Mouse (Mus musculus) midbrain, embryonic 16.5 days (tissue): Measurements from ENCODE around the gene Dhx34. TPM values are rescaled to one million over a fixed set of nuclear protein-coding genes. Genes with fewer than 3 reads are reported as not detected.
A peak's percentile ranks its signal among the peaks of the same experiment; 100 is the strongest.

Experiments used
- ATAC-seq: fragments of 200-750 bp; cut with Nextera tagmentation; 2 replicates; pipeline ENCODE4 v1.8.0; 2017; ENCODE audit warnings: moderate TSS enrichment
- H3K27ac ChIP-seq: fragments of 300-500 bp; sonication (generic); 2 replicates; pipeline ENCODE4 v1.5.1; 2014; ENCODE audit warnings: mild to moderate bottlenecking, low read length, mixed read lengths
- H3K27me3 ChIP-seq: fragments of 300-500 bp; sonication (generic); 2 replicates; pipeline ENCODE4 v1.6.1; 2014; ENCODE audit warnings: low read depth, low read length, mixed read lengths; ENCODE audit not compliant: control insufficient read depth, insufficient read depth
- H3K36me3 ChIP-seq: fragments of 300-500 bp; sonication (generic); 2 replicates; pipeline ENCODE4 v1.6.1; 2014; ENCODE audit warnings: mild to moderate bottlenecking, low read length, moderate library complexity, mixed read lengths; ENCODE audit not compliant: control insufficient read depth, insufficient read depth
- H3K4me1 ChIP-seq: fragments of 300-500 bp; sonication (generic); 2 replicates; pipeline ENCODE4 v1.6.1; 2014; ENCODE audit warnings: mild to moderate bottlenecking, low read length, mixed read lengths; ENCODE audit not compliant: control insufficient read depth, insufficient read depth
- H3K4me2 ChIP-seq: fragments of 300-500 bp; sonication (generic); 2 replicates; pipeline ENCODE4 v1.6.1; 2014; ENCODE audit warnings: mild to moderate bottlenecking, low read length, mixed read lengths
- H3K4me3 ChIP-seq: fragments of 300-500 bp; sonication (generic); 2 replicates; pipeline ENCODE4 v1.5.1; 2014; ENCODE audit warnings: low read depth, mild to moderate bottlenecking, low read length, moderate library complexity, mixed read lengths
- H3K9ac ChIP-seq: fragments of 300-500 bp; sonication (generic); 2 replicates; pipeline ENCODE4 v1.6.1; 2014; ENCODE audit warnings: low read depth, low read length, mixed read lengths
- H3K9me3 ChIP-seq: fragments of 300-500 bp; sonication (generic); replicated peaks from 2 replicates; pipeline ENCODE4 v1.6.1; 2014; ENCODE audit warnings: mild to moderate bottlenecking, low read length, mixed read lengths; ENCODE audit not compliant: control insufficient read depth, poor library complexity, severe bottlenecking
- WGBS: fragments of 180-500 bp; shearing (Covaris S2); extraction: QIAGEN DNeasy Blood & Tissue Kit; methylation state at CpG from one replicate; pipeline ENCODE4 v1.1.7; 2014; 5-methylcytosine and 5-hydroxymethylcytosine counted together
- polyA plus RNA-seq: library from polyadenylated mRNA; unstranded; fragments of >200 nt; fragmentation: Nextera tagmentation; extraction: Ambion mirVana; gene quantifications from 2 replicates; pipeline ENCODE4 v1.2.1, GENCODE M21; 2015

Dhx34 gene
- polyA plus RNA-seq, 1 experiment from 2014 or later = 14.3 TPM

- Histone ChIP-seq H3K27ac (no peak overlapping the region), H3K4me1 (no peaks in the 10 kb centered on the region), H3K27me3 (peaks cover 2% of the 10 kb centered on the region), H3K36me3 (no peaks in the 10 kb centered on the region), H3K4me2 (no peak overlapping the region), H3K9me3 (no peaks in the 10 kb centered on the region), H3K9ac (no peak overlapping the region), H3K4me3 (no peak overlapping the region)
- no peak for ATAC-seq
- WGBS = 90% methylated on average over 9 of the region's 9 CpGs
These were observed 60.5 kb downstream of the Dhx34 start for GRCm38 (mm10) chr7:16161302-16161701.

- H3K4me2 ChIP-seq = no peak overlapping the region
- peaks cover 2% of the 10 kb centered on the region for H3K27me3 ChIP-seq
- no peak overlapping the region for H3K4me3 ChIP-seq
- H3K9me3 ChIP-seq = no peaks in the 10 kb centered on the region
- ATAC-seq = no peak
- no peaks in the 10 kb centered on the region for H3K36me3 ChIP-seq
- no peak overlapping the region for H3K9ac ChIP-seq
- no peaks in the 10 kb centered on the region for H3K4me1 ChIP-seq
- H3K27ac ChIP-seq = no peak overlapping the region
- 78% methylated on average over 3 of the region's 3 CpGs for WGBS
These were observed 61.1 kb downstream of the Dhx34 start for GRCm38 (mm10) chr7:16160702-16161101.

- peak overlapping the region; percentile 22 for H3K4me3 ChIP-seq
- 12% methylated on average over 39 of the region's 39 CpGs for whole genome bisulfite sequencing
These were observed 63.1 kb downstream of the Dhx34 start for GRCm38 (mm10) chr7:16158735-16159134.

GRCm38 (mm10) chr7:16156105-16156714 lies 65.6 kb downstream of the Dhx34 start:
- no peak overlapping the region for H3K4me3 ChIP-seq
- H3K36me3 ChIP-seq = no peaks in the 10 kb centered on the region
- ATAC-seq = no peak
- no peak overlapping the region for H3K9ac ChIP-seq
- no peaks in the 10 kb centered on the region for H3K9me3 ChIP-seq
- 82% methylated on average over 8 of the region's 8 CpGs for WGBS
- peaks cover 5% of the 10 kb centered on the region; the same call in 1 of the 2 replicates for H3K4me1 ChIP-seq
- H3K27me3 ChIP-seq = peaks cover 2% of the 10 kb centered on the region
- no peak overlapping the region for H3K4me2 ChIP-seq
- no peak overlapping the region for H3K27ac ChIP-seq

More at GRCm38 (mm10) chr7:16158735-16159134, 63.1 kb downstream of the Dhx34 start:
- Histone ChIP-seq H3K36me3 (no peaks in the 10 kb centered on the region), H3K9ac (peak overlapping the region; percentile 43; the same call in 1 of the 2 replicates), H3K27me3 (peaks cover 2% of the 10 kb centered on the region), H3K4me2 (peak overlapping the region; percentile 44), H3K4me1 (no peaks in the 10 kb centered on the region), H3K27ac (no peak overlapping the region), H3K9me3 (no peaks in the 10 kb centered on the region)
- ATAC-seq = 0 out of 2 replicates have a peak, but pooled peaks have one; percentile 12

GRCm38 (mm10) chr7:16155132-16155872 lies 66.5 kb downstream of the Dhx34 start:
- 76% methylated on average over 9 of the region's 9 CpGs for WGBS
- H3K4me3 ChIP-seq = no peak overlapping the region

GRCm38 (mm10) chr7:16153522-16153921 lies 68.3 kb downstream of the Dhx34 start:
- H3K9me3 ChIP-seq = no peaks in the 10 kb centered on the region
- H3K4me1 ChIP-seq = peaks cover 5% of the 10 kb centered on the region; the same call in 1 of the 2 replicates
- H3K27ac ChIP-seq = no peak overlapping the region
- ATAC-seq = peak; percentile 77
- no peak overlapping the region for H3K4me2 ChIP-seq
- H3K27me3 ChIP-seq = peaks cover 2% of the 10 kb centered on the region
- H3K9ac ChIP-seq = no peak overlapping the region
- H3K36me3 ChIP-seq = no peaks in the 10 kb centered on the region
- 20% methylated on average over 10 of the region's 10 CpGs for WGBS
- no peak overlapping the region for H3K4me3 ChIP-seq

More at GRCm38 (mm10) chr7:16155132-16155872, 66.5 kb downstream of the Dhx34 start:
- no peaks in the 10 kb centered on the region for H3K9me3 ChIP-seq
- no peaks in the 10 kb centered on the region for H3K36me3 ChIP-seq
- no peak overlapping the region for H3K4me2 ChIP-seq
- ATAC-seq = no peak
- no peak overlapping the region for H3K9ac ChIP-seq
- peaks cover 5% of the 10 kb centered on the region; the same call in 1 of the 2 replicates for H3K4me1 ChIP-seq
- H3K27me3 ChIP-seq = peaks cover 2% of the 10 kb centered on the region
- no peak overlapping the region for H3K27ac ChIP-seq

DNA sequence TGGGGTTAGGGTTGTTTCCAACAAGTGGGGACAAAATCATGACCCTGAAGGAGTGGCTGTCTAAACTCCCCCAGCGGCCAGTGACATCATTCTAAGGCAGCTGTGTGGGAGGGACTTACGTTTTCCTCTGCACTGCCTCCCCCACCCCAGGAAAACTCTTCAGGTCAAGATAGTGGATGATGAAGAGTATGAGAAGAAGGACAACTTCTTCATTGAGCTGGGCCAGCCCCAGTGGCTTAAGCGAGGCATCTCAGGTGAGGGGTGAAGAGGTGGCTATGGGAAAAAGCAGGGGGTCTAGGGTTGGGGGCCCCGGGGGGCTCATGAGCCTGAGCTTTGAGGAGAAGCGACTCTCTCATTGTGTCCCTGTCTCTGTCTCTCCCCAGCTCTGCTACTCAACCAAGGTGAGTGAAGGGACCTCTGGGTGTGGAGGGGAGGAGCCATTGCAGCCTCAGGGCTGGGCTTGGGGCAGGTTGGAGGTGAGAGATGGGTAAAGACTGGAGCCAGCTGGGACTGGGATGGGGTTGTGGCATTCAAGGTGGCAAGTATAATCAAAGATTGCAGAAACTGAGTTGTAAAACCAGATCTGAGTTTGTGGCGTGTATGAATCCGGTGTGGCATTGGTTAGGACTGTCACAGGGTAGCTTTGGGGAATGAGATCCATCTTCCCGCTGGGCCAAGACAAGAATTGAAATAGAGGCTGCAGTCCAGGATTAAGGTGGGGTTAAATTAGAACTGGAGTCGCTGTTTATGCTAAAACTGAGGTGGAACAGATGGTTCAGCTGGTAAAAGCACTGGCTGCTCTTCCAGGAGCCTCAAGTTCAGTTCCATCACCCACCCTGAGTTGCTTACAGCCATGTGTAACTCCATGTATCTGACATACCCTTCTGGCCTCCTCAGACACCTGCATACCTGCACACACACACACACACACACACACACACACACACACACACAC lies 71.4 kb downstream of the Dhx34 start:
- H3K27me3 ChIP-seq = no peaks in the 10 kb centered on the region
- no peak overlapping the region for H3K4me3 ChIP-seq
- no peak for ATAC-seq
- H3K4me2 ChIP-seq = no peak overlapping the region
- H3K27ac ChIP-seq = no peak overlapping the region
- H3K9ac ChIP-seq = no peak overlapping the region
- H3K4me1 ChIP-seq = peaks cover 5% of the 10 kb centered on the region; the same call in 1 of the 2 replicates
- WGBS = 75% methylated on average over 9 of the region's 9 CpGs
- no peaks in the 10 kb centered on the region for H3K9me3 ChIP-seq
- H3K36me3 ChIP-seq = no peaks in the 10 kb centered on the region

DNA sequence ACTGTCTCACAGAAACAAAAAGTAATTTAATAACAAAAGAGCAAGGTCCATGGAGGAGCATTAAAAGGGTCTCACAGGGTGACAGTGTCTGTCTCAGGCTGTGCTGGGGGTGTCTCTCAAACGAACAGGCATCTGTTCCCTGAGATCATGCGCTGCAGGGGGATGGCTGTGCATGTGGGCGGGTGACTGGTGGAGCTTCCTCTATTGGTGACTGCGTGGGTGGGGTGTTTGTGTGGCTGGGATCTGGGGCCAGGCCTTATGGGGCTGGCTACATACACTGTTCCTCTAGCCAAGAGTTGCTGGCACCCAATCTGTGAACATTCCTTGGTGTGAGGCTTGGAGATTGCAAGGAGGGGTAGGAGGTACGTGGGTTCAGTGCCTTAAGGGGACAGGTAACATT lies 72.6 kb downstream of the Dhx34 start:
- Histone ChIP-seq H3K4me3 (no peak overlapping the region), H3K27me3 (no peaks in the 10 kb centered on the region), H3K36me3 (0 out of 2 replicates have a peak, but pooled peaks cover 2% of the 10 kb centered on the region), H3K4me1 (peaks cover 5% of the 10 kb centered on the region; the same call in 1 of the 2 replicates), H3K9ac (no peak overlapping the region), H3K9me3 (no peaks in the 10 kb centered on the region), H3K4me2 (no peak overlapping the region), H3K27ac (no peak overlapping the region)
- WGBS = 65% methylated on average over 5 of the region's 5 CpGs
- ATAC-seq = no peak
